Mouse (Mus musculus) small intestine, adult 2 months (tissue): ENCODE data around the gene Tfg.

Experiments
- CTCF ChIP-seq: fragments of 200-500 bp; IDR thresholded peaks from 2 replicates; pipeline ENCODE4 v1.5.1; 2012; ENCODE audit warnings: low read depth, mild to moderate bottlenecking, control low read depth, inconsistent platforms, low read length, moderate library complexity, mixed read lengths; ENCODE audit not compliant: insufficient replicate concordance, insufficient read length; ENCODE audit errors: extremely low read depth
- POLR2A ChIP-seq: fragments of 200-500 bp; IDR thresholded peaks from 2 replicates; pipeline ENCODE4 v1.6.1; 2012; ENCODE audit warnings: low read depth, mild to moderate bottlenecking, control low read depth, inconsistent platforms, low read length, moderate library complexity

DNA sequence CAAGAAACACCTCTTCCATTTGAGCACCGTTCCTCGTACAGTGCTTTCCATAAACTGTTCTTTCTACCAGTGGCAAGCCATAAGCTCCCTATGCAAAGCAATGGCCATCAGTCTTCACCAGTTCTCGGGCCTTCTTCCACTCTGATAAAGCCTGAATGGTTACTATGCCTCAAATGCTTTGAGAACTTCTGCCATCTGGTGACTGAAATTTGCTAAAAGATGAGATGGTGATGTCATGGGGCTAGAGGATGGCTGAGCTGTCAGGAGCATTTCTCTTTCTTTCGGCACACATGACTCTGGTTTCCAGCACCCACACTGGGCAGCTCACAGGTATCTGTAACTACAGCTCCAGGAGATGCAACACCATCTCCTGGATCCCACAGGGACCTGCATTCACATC is 40.1 kb downstream of the Tfg start:
- TF ChIP-seq POLR2A = no peak
- no peak for TF ChIP-seq CTCF
